Mouse (Mus musculus) liver, postnatal 0 days (tissue): ENCODE measurements around the gene Grcc10.

Experiments used
- CTCF ChIP-seq: sonication (generic); IDR thresholded peaks from 2 replicates; pipeline ENCODE4 v1.5.1; 2016; ENCODE audit warnings: antibody characterized with exemption, low read depth
- EP300 ChIP-seq: IDR thresholded peaks from 2 replicates; pipeline ENCODE4 v1.6.1; 2016; ENCODE audit warnings: antibody characterized with exemption, low read depth, mild to moderate bottlenecking

- TF ChIP-seq CTCF (peak; percentile 33), EP300 (no peak)
Measured at GRCm38 (mm10) chr6:124702102-124702783, 38.9 kb downstream of the Grcc10 start.
